Mouse (Mus musculus) monocyte, adult 5-6 weeks (primary cell): ENCODE measurements around the gene Pabpc5. TPM values are rescaled to one million over a fixed set of nuclear protein-coding genes. Genes with fewer than 3 reads are reported as not detected.

ENCODE experiments used
- ATAC-seq: fragments of 153-309, 156-312 bp; replicated peaks from 2 replicates; pipeline ENCODE4 v1.8.0; 2017; ENCODE audit warnings: mild to moderate bottlenecking; ENCODE audit not compliant: low TSS enrichment, insufficient number of reproducible peaks, severe bottlenecking, poor library complexity, low FRiP score
- total RNA-seq: library from RNA; stranded (forward); fragments of 200-1000, 200-491, 200-594 nt; gene quantifications from 3 replicates; pipeline ENCODE4 v1.2.3, GENCODE M21; 2017

The Pabpc5 gene
- not detected in 3 replicates for total RNA-seq

DNA sequence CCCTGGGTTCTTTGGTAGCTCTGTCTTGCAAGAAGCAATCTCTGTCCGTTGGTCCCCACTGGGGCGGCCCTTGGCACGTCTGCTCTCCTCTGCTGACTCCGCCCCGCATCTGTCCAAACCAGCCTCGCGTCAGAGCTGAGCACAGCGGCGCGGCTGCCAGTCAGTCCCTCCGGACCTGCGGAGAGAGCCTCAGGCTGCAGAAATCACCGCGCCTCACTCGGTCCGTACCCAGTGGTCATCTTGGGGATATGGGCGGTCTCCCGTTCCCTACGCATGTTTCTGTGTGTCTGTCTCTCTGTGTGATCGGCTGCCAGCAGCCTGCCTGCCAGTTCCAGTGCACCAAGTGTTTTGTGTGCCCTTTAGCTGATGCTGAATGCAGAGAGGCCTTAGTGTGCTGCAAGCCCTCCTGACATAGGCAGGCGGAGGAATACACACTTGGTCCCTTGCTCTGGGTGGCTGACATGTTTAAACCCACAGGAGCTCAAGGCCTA lies at the start of gene Pabpc5:
Gene Pabpc5 (plus strand): TSS at position 116 of the 491 bp plus-strand sequence.
- no peak for ATAC-seq

DNA sequence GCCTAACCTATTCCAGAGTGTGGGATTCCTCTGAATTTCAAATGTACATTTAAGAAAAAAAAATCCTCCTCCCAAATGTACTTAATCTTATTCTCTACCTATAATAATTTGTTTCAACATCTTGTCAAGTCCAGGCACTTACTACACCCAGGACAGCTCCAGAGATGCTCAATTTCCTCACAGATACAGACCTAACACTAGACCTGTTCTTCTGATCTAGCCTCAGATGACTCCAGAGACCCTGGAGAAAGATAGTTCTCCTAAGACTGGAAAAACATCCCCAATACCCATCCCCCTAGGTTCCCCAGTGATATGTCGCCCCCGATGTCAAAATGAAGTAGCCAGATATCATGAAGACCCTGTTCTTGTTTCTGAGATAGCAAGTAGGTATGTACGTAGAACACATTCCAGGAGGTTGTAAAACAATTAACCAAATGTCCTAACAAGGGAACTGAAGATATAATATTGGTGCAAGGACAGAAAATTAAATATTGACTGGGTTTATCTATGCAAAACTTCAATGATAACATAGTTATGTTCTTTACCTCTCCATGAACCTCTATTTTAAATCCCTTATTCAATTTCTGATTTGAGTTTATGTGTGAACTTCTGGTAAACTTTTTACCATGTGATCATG lies 39.9 kb upstream of the Pabpc5 start:
- no peak for ATAC-seq

DNA sequence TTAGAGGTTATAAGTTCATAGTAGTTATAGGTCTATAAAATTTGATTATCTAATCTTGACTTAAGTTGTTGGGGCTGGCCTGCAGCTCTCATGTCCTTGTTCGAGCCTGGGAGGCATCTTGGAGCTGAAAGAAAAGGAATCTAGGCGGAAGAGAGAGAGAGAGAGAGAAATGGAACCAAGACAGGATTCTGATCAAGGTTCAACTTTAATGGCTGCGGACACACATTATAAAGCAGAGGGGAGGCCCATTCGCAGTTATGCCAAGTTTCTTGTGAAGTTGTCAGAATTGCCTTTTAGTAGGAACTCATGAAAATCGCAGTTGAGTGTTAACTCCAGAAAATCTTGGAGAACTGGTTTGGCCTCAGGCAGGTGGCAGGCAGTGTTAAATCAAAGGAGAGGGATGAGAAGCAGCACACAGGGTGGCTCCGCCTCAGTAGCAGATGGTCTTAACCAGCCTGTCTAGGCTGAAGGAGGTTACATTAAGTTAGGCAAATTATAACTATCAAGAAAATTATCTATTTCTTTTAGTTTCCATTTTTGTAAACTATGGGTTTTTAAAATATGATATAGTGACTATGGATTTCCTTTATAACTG lies 38.6 kb upstream of the Pabpc5 start:
- ATAC-seq, result no peak

DNA sequence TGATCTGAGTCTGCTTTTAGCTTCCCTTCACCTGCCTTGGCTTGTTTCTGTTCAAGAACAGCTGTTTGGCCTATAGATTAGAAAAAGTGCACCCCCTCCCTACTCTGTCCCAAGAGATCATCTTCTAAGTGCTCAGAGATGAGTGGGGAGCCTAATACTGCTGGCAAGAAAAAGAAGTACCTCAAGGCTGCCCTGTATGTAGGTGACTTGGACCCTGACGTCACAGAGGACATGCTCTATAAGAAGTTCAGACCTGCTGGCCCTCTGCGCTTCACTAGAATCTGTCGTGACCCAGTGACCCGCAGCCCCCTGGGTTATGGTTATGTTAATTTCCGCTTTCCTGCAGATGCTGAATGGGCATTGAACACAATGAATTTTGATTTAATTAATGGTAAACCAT lies 856 bp downstream of the Pabpc5 start:
- ATAC-seq, result no peak
